Mouse (Mus musculus) heart, embryonic 14.5 days (tissue): Measurements from ENCODE around the gene Rho. TPM values are rescaled to one million over a fixed set of nuclear protein-coding genes. Genes with fewer than 3 reads are reported as not detected.

Source experiments
- ATAC-seq: fragments of 200-750 bp; cut with Nextera tagmentation; 2 replicates; pipeline ENCODE4 v1.8.0; 2017; ENCODE audit warnings: low read depth, moderate TSS enrichment; ENCODE audit not compliant: insufficient number of reproducible peaks, insufficient read depth, low FRiP score
- H3K27ac ChIP-seq, 2 experiments: fragments of 200-500 bp in 1 of 2; fragments of 300-500 bp in 1 of 2; sonication (generic) in 1 of 2; replicated peaks in 1 of 2; 2 replicates each; pipeline ENCODE4 v1.5.1; 2012 to 2014; ENCODE audit warnings: low read depth in 2 of 2, low read length in 2 of 2, control low read depth in 1 of 2, mild to moderate bottlenecking in 1 of 2, mixed read lengths in 1 of 2; ENCODE audit not compliant: control insufficient read depth in 1 of 2, insufficient read depth in 1 of 2
- H3K27me3 ChIP-seq: fragments of 300-500 bp; sonication (generic); 2 replicates; pipeline ENCODE4 v1.6.1; 2014; ENCODE audit warnings: mild to moderate bottlenecking, low read length, control low read depth; ENCODE audit not compliant: control insufficient read depth, insufficient read depth
- H3K36me3 ChIP-seq: fragments of 300-500 bp; sonication (generic); 2 replicates; pipeline ENCODE4 v1.6.1; 2014; ENCODE audit warnings: mild to moderate bottlenecking, control low read depth, low read length, mixed read lengths; ENCODE audit not compliant: control insufficient read depth, insufficient read depth
- H3K4me1 ChIP-seq, 2 experiments: fragments of 200-500 bp in 1 of 2; fragments of 300-500 bp in 1 of 2; sonication (generic) in 1 of 2; 2 replicates each; pipeline ENCODE4 v1.6.1; 2012 to 2014; ENCODE audit warnings: low read length in 2 of 2, control low read depth in 1 of 2, mixed read lengths in 1 of 2; ENCODE audit not compliant: control insufficient read depth in 2 of 2, insufficient read depth in 2 of 2
- H3K4me2 ChIP-seq: fragments of 300-500 bp; sonication (generic); 2 replicates; pipeline ENCODE4 v1.6.1; 2014; ENCODE audit warnings: mild to moderate bottlenecking, low read length
- H3K4me3 ChIP-seq, 2 experiments: fragments of 200-500 bp in 1 of 2; fragments of 300-500 bp in 1 of 2; sonication (generic) in 1 of 2; 2 replicates each; pipeline ENCODE4 v1.5.1; 2012 to 2014; ENCODE audit warnings: low read length in 2 of 2, mild to moderate bottlenecking in 2 of 2, control low read depth in 1 of 2, low read depth in 1 of 2, moderate library complexity in 1 of 2; ENCODE audit not compliant: control insufficient read depth in 1 of 2, insufficient read depth in 1 of 2
- H3K9ac ChIP-seq: fragments of 300-500 bp; sonication (generic); 2 replicates; pipeline ENCODE4 v1.6.1; 2014; ENCODE audit warnings: mild to moderate bottlenecking, low read length
- H3K9me3 ChIP-seq: fragments of 300-500 bp; sonication (generic); 2 replicates; pipeline ENCODE4 v1.6.1; 2016; ENCODE audit warnings: low read length, control low read depth; ENCODE audit not compliant: control insufficient read depth
- WGBS: fragments of 180-500 bp; shearing (Covaris S2); extraction: QIAGEN DNeasy Blood & Tissue Kit; methylation state at CpG from one replicate; pipeline ENCODE4 v1.1.7; 2014; 5-methylcytosine and 5-hydroxymethylcytosine counted together
- polyA plus RNA-seq: library from polyadenylated mRNA; unstranded; fragments of >200 nt; fragmentation: Nextera tagmentation; extraction: Ambion mirVana; gene quantifications from 2 replicates; pipeline ENCODE4 v1.2.1, GENCODE M21; 2014

Gene Rho
- polyA plus RNA-seq, 1 experiment from 2014 or later = not detected

DNA sequence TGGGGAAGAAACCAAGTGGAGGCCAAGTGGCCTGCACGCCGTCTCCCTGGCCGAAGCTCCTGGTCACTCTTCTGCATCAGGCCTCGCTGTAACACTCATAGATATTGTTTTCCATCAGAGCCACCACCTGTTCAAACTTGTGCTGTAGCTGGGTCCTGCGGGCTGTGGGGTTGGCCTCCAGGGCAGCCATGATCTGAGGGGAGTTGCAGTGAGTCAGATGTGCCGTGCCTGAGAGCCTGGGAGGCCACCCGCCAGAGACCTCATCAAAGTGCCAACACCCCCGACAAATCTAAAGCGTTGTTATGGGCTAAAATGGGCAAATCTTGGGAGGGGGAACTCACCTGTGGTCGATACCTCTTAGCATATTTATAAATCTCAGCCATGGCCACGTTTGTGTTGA, 24.1 kb downstream of the Rho start:
- H3K4me2 ChIP-seq = no peak overlapping the region
- peaks cover 36% of the 10 kb centered on the region for H3K36me3 ChIP-seq
- 88% methylated on average over 11 of the region's 11 CpGs for WGBS
- no peaks in the 10 kb centered on the region for H3K27me3 ChIP-seq
- peaks cover 32 to 41% of the 10 kb centered on the region in 2 experiments for H3K4me1 ChIP-seq
- H3K9ac ChIP-seq = no peak overlapping the region
- no peak overlapping the region for H3K27ac ChIP-seq
- H3K9me3 ChIP-seq = no peaks in the 10 kb centered on the region
- no peak overlapping the region for H3K4me3 ChIP-seq
- no peak for ATAC-seq

DNA sequence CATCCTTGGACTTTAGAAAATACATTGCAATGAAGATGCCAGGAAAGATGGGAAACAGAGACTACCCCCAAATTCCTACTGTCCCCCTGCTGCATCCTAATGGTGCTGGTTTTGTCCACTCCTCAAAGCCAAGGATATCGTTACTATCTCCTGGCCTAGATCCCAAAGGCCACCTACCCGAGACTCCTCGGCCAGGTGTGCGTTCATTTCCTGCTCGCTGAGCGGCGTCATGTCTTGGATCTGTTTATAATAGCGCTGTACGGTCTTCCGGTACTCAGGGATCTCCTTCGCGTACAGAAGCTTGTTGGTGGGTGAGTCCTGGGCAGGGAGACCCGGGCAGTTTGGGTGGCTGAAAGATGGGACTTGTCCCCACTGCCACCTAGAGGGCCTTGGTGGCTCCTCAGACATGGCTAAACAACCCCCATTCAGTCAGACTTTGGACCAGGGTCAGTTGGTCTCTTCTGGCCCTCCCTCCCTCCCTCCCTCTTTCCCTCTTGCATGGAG, 24.9 kb downstream of the Rho start:
- Histone ChIP-seq H3K4me1 (peaks cover 32 to 41% of the 10 kb centered on the region in 2 experiments), H3K4me2 (no peak overlapping the region), H3K4me3 (no peak overlapping the region), H3K27me3 (no peaks in the 10 kb centered on the region), H3K9me3 (no peaks in the 10 kb centered on the region), H3K27ac (peak overlapping the region in 1 of 2 experiments; percentile 39; a peak in 2 of 4 replicates), H3K36me3 (peaks cover 39% of the 10 kb centered on the region), H3K9ac (0 out of 2 replicates have a peak overlapping the region, but pooled peaks have one; percentile 16)
- ATAC-seq = no peak
- 78% methylated on average over 13 of the region's 13 CpGs for WGBS

DNA sequence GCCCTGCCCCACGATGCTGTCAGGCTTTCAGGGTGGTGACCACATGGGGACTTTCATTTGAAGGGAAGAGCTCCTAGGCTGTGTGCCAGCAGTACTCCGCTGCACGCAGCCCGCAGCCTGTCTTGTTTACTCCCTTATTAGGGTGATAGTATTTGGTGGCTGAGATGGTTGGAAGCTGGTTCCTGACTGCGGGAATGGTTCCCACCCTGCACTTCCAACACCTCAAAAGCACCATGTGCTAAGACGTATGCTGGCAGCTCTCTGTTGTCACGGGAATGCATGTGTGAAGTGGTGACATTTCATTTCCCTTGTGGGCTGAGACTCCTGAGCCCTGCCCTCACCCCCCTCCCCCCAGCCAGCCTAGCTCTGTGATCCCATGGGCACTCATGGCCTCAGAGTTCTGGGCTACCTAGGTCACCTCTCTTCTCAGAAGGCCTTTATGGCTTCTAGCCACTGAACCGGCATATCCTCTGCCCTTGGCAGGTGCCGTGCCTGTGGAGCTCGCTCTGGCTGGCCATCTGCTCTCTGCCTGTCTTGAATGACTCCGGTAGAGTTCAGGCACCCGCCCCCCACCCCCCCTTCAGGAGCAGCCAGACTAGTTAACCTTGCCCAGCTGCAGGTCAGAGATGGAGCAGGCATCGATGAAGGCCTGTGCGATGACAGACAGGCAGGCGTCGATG, 25.5 kb downstream of the Rho start:
- H3K36me3 ChIP-seq = peaks cover 39% of the 10 kb centered on the region
- no peak overlapping the region for H3K4me2 ChIP-seq
- H3K9ac ChIP-seq = no peak overlapping the region
- 20% methylated on average over 16 of the region's 16 CpGs for WGBS
- peak overlapping the region; percentile 39 to 50; a peak in 3 of 4 replicates for H3K27ac ChIP-seq
- peak; percentile 35; the same call in 1 of the 2 replicates for ATAC-seq
- no peak overlapping the region for H3K4me3 ChIP-seq
- H3K27me3 ChIP-seq = no peaks in the 10 kb centered on the region
- no peaks in the 10 kb centered on the region for H3K9me3 ChIP-seq
- peaks cover 32 to 41% of the 10 kb centered on the region in 2 experiments for H3K4me1 ChIP-seq

DNA sequence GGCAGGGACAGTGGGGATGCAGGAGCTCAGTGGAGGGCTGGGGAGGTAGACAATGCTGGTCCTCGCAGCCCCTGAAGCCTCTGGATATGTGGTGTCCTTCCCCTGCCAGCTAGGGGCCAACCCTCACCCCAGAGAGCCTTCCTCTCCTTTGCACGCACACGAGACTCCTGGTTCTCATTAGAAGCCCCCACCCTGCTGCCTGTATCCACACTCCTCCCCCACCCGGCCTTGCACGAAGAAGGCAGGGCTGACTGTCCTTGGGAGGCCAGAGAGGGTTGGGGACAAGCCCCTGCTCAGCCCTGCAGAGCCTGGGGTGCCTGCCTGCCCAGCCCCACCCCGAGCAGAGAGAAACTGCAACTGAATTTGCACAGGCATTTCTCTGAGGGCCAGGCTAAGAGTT, 26.1 kb downstream of the Rho start:
- no peaks in the 10 kb centered on the region for H3K9me3 ChIP-seq
- H3K4me2 ChIP-seq = no peak overlapping the region
- no peak for ATAC-seq
- no peak overlapping the region for H3K4me3 ChIP-seq
- 52% methylated on average over 6 of the region's 6 CpGs for WGBS
- H3K27ac ChIP-seq = peak overlapping the region in 1 of 2 experiments; percentile 39; a peak in 1 of 4 replicates
- H3K27me3 ChIP-seq = no peaks in the 10 kb centered on the region
- H3K9ac ChIP-seq = 0 out of 2 replicates have a peak overlapping the region, but pooled peaks have one; percentile 8
- H3K4me1 ChIP-seq = peaks cover 32 to 43% of the 10 kb centered on the region in 2 experiments
- H3K36me3 ChIP-seq = peaks cover 45% of the 10 kb centered on the region

DNA sequence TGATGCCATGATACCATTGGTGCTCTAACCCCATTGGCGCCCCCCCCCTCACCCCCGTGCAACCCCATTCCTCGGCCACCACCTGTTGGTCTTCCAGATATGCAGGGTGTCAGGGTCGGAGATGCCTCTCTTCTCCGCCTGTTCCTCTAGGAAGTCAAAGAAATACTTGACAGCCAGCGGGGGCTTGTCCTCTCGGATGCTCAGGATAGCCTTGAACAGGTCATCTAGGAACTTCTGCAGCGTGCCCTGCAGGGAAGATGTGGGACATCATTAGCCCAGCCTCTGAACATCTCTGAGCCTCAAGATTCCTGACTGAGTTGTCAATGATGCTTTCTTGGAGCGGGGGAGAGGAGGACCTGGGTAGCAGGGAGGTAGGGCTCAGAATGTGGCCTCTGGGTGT, 26.9 kb downstream of the Rho start:
- Histone ChIP-seq H3K36me3 (peaks cover 51% of the 10 kb centered on the region), H3K9ac (no peak overlapping the region), H3K27me3 (no peaks in the 10 kb centered on the region), H3K4me3 (no peak overlapping the region), H3K4me1 (peaks cover 32 to 45% of the 10 kb centered on the region in 2 experiments), H3K4me2 (no peak overlapping the region), H3K27ac (0 out of 4 replicates have a peak overlapping the region, but pooled peaks of 1 of the 2 experiments have one; percentile 17), H3K9me3 (no peaks in the 10 kb centered on the region)
- WGBS = 87% methylated on average over 9 of the region's 9 CpGs
- no peak for ATAC-seq

DNA sequence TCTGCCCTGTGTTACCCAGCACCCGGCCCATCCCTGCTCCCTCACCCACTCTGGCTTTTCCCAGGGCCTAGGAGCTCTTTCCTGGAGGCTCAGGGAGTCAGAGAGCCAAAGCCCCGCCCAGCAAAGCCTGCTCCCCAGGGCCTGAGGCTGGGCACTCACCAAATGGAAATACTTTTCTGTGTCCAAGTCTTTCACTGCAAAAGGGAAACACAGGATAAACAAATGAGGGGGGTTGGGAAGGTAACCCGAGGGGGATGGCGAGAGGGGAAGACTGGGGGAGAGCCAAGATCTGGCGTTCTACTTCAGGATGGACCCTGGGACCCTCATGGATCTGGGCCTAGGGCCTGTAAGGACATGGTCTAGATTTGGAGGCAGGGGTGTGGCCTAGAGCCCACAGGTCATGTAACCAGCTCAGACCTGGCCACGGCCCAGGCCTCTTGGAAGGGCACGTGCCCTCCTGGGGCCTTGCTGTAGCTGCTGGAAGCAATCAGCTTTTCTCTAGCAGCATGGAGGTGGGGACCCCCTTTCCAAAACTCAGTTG, 27.7 kb downstream of the Rho start:
- Histone ChIP-seq H3K27me3 (no peaks in the 10 kb centered on the region), H3K36me3 (peaks cover 58% of the 10 kb centered on the region), H3K4me3 (no peak overlapping the region), H3K9me3 (no peaks in the 10 kb centered on the region), H3K27ac (peak overlapping the region in 1 of 2 experiments; percentile 17; a peak in 1 of 4 replicates), H3K4me1 (peaks cover 28 to 42% of the 10 kb centered on the region in 2 experiments), H3K4me2 (no peak overlapping the region), H3K9ac (no peak overlapping the region)
- WGBS = 63% methylated on average over 7 of the region's 7 CpGs
- ATAC-seq = peak; percentile 17; the same call in 1 of the 2 replicates

DNA sequence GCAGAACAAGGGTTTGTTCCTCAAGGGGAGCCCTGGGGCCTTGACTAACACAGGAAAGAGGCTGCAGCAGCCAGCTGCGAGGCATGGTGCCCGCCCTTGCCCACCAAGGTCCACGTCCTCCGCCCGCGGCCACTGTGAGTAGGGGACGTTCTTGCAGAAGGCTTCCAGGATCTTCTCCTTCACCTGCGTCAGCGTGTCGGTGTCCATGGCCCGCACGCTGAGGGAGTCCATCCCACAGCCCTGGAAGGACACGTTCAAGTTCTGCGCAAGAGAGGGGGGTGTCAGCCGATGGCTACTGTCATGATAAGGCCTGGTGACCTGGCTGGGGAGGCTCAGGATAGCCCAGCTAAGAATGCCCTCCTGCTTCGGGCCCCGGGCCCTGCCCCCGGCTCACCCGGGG, 28.8 kb downstream of the Rho start:
- no peak for ATAC-seq
- Histone ChIP-seq H3K27me3 (no peaks in the 10 kb centered on the region), H3K27ac (no peak overlapping the region), H3K4me2 (no peak overlapping the region), H3K36me3 (peaks cover 55% of the 10 kb centered on the region), H3K9me3 (no peaks in the 10 kb centered on the region), H3K4me1 (peaks cover 25 to 36% of the 10 kb centered on the region in 2 experiments), H3K4me3 (no peak overlapping the region), H3K9ac (no peak overlapping the region)
- 87% methylated on average over 19 of the region's 19 CpGs for WGBS
